Mouse (Mus musculus): ENCODE data around the gene Arap1.

DNA sequence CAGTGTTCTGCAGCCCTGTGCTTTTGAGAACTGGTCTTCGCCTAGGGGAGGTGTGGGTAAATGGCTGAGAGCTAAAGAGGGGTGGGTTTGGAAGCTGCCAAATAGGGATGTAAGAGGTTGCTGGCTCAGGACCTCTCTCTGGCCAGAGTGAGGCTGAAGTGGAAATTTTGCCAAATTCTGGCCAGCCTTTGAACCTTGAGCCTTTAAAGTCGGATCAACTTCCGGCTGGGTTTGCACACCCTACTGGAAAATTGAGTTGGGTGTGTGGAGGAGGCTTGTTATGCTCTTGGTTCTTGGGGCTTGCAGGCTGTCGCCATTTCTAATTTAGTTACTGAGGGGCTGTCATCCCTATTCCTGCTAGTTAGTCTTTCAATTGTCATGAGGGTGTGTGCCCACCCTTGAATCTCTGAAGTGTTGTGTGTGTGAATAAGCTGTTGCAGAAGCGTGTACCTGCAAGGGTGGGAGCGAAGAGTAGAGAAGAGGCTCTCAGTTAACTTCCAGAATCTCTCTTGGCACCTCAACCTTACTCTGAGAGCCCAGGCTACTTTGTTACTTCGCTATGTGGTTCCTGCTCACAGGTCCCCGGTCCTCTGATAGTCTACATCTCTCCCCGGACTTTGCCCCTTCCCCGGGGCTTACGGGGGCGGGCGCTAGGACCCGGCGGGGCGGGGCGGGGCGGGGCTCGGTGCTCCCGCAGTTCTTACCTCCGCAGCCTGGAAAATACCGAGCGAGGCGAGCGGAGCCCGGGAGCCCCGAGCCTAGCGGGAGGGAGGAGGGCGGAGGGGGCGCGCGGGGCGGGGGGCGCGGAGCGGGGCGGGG lies 27.3 kb upstream of the Arap1 start:
- TF ChIP-seq CTCF (IDR thresholded peaks at IDR 0.05; ENCODE audit: low read depth, low read length), result no peak
- peak; percentile 67; the same call in 1 of the 2 replicates for TF ChIP-seq POLR2A (IDR thresholded peaks at IDR 0.05; ENCODE audit: extremely low read depth, insufficient read depth, low read length)
